Mouse (Mus musculus) pancreas, adult 10 weeks (tissue): ENCODE data around the gene AI593442. TPM values are rescaled to one million over a fixed set of nuclear protein-coding genes. Genes with fewer than 3 reads are reported as not detected.

ENCODE experiments used
- polyA plus RNA-seq: library from polyadenylated mRNA; stranded (reverse); fragments of 350-450 nt; fragmentation: Illumina TruSeq; extraction: RNeasy Lipid Tissue Mini Kit (QIAGEN cat#74804); gene quantifications from one replicate; pipeline ENCODE4 v1.2.3, GENCODE M21; 2015; ENCODE audit warnings: low read depth, low replicate concordance; ENCODE audit not compliant: insufficient read depth

Gene AI593442
- polyA plus RNA-seq = not detected

DNA sequence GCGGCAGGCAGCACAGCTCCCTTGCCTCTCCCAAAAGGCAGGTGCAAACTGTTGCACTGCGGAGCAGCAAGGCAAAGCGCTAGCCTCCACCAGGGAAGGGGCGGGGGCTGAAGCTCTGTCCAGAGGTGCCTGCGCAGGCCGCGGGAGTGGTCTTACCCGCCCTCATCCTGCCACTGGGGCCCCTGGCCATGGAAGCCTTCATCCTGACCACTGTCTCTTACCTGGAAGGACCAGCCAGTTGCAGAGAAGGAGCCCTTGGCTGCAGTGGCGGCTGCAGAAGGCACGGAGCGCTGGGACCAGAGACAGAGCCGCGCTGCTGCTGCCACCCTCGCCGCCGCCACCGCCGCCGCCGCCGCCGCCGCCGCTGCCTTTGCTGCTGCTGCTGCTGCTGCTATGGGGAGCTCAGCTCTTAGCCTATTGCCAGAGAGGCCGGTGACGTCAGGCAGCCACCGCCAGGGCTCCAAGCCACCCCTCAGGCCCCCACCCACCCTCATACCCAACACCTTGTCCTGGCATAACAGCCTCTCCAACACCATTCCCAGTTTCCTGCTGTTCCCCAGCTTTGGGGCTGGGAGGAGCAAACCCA, at the start of gene AI593442:
Gene AI593442 (minus strand): TSS at position 419 of the 586 bp plus-strand sequence.

